Mouse (Mus musculus) liver, embryonic 13.5 days (tissue): ENCODE results near the gene Fdx1l. TPM values are rescaled to one million over a fixed set of nuclear protein-coding genes. Genes with fewer than 3 reads are reported as not detected.
"Not testable (repeated sequence)": the region's sequence is repeated elsewhere in the genome, so short reads cannot be mapped to it uniquely, and the experiment has no call there.

Experiments
- ATAC-seq: fragments of 200-750 bp; cut with Nextera tagmentation; 2 replicates; pipeline ENCODE4 v1.8.0; 2017; ENCODE audit warnings: low read depth, mild to moderate bottlenecking, moderate number of reproducible peaks, moderate library complexity
- DNase-seq: peaks from one replicate; pipeline ENCODE4 v3.0.0; 2022
- H3K27ac ChIP-seq: fragments of 300-500 bp; sonication (generic); 2 replicates; pipeline ENCODE4 v1.5.1; 2015; ENCODE audit warnings: moderate library complexity, mild to moderate bottlenecking, inconsistent platforms
- H3K27me3 ChIP-seq: fragments of 300-500 bp; sonication (generic); 2 replicates; pipeline ENCODE4 v1.6.1; 2015; ENCODE audit warnings: mild to moderate bottlenecking, inconsistent platforms
- H3K36me3 ChIP-seq: fragments of 300-500 bp; sonication (generic); 2 replicates; pipeline ENCODE4 v1.6.1; 2015; ENCODE audit warnings: mild to moderate bottlenecking, inconsistent platforms
- H3K4me1 ChIP-seq: fragments of 300-500 bp; sonication (generic); replicated peaks from 2 replicates; pipeline ENCODE4 v1.6.1; 2015; ENCODE audit warnings: inconsistent platforms
- H3K4me2 ChIP-seq: fragments of 300-500 bp; sonication (generic); 2 replicates; pipeline ENCODE4 v1.6.1; 2015; ENCODE audit warnings: inconsistent platforms, mild to moderate bottlenecking, moderate library complexity
- H3K4me3 ChIP-seq: fragments of 300-500 bp; sonication (generic); replicated peaks from 2 replicates; pipeline ENCODE4 v1.5.1; 2015; ENCODE audit warnings: mild to moderate bottlenecking, inconsistent platforms
- H3K9ac ChIP-seq: fragments of 300-500 bp; sonication (generic); 2 replicates; pipeline ENCODE4 v1.6.1; 2015; ENCODE audit warnings: mild to moderate bottlenecking, inconsistent platforms
- H3K9me3 ChIP-seq: fragments of 300-500 bp; sonication (generic); replicated peaks from 2 replicates; pipeline ENCODE4 v1.6.1; 2016; ENCODE audit warnings: inconsistent platforms
- WGBS: fragments of 180-500 bp; shearing (Covaris S2); methylation state at CpG from one replicate; pipeline ENCODE4 v1.1.7; 2015; ENCODE audit not compliant: insufficient replicate concordance; 5-methylcytosine and 5-hydroxymethylcytosine counted together
- polyA plus RNA-seq: library from polyadenylated mRNA; unstranded; fragments of >200 nt; fragmentation: Nextera tagmentation; extraction: Ambion mirVana; gene quantifications from 2 replicates; pipeline ENCODE4 v1.2.1, GENCODE M21; 2015

Gene Fdx1l
- polyA plus RNA-seq, 1 experiment from 2014 or later = 41.0 TPM

GRCm38 (mm10) chr9:21072641-21073040 is 773 bp downstream of the Fdx1l start:
- Histone ChIP-seq H3K4me3 (peak overlapping the region; percentile 87), H3K27me3 (no peaks in the 10 kb centered on the region), H3K27ac (peak overlapping the region; percentile 62), H3K4me1 (peaks cover 37% of the 10 kb centered on the region), H3K4me2 (peak overlapping the region; percentile 92), H3K9me3 (no peaks in the 10 kb centered on the region), H3K9ac (peak overlapping the region; percentile 84), H3K36me3 (peaks cover 61% of the 10 kb centered on the region)
- DNase-seq (no peak), ATAC-seq (peak; percentile 22)
- WGBS = 3% methylated on average over 4 of the region's 4 CpGs

GRCm38 (mm10) chr9:21067006-21067684 is 6.3 kb downstream of the Fdx1l start, which contains the start of gene Zglp1:
Zglp1 (minus strand) TSS chr9:21067093.
- Histone ChIP-seq H3K36me3 (peaks cover 66% of the 10 kb centered on the region), H3K27me3 (no peaks in the 10 kb centered on the region), H3K9ac (no peak within 1 kb of the TSS), H3K9me3 (no peaks in the 10 kb centered on the region), H3K4me2 (no peak within 1 kb of the TSS), H3K27ac (no peak within 1 kb of the TSS), H3K4me1 (peaks cover 20% of the 10 kb centered on the region), H3K4me3 (no peak within 1 kb of the TSS)
- DNase-seq = no peak
- ATAC-seq = no peak
- WGBS = 81% methylated on average over 27 of the region's 27 CpGs

GRCm38 (mm10) chr9:21062928-21063327 is 10.5 kb downstream of the Fdx1l start:
- Histone ChIP-seq H3K4me3 (no peak overlapping the region), H3K9ac (no peak overlapping the region), H3K9me3 (no peaks in the 10 kb centered on the region), H3K4me1 (peaks cover 5% of the 10 kb centered on the region; the same call in 1 of the 2 replicates), H3K4me2 (no peak overlapping the region), H3K27ac (no peak overlapping the region), H3K36me3 (peaks cover 48% of the 10 kb centered on the region), H3K27me3 (no peaks in the 10 kb centered on the region)
- 81% methylated on average over 2 of the region's 2 CpGs for WGBS
- ATAC-seq (no peak), DNase-seq (no peak)

- no peak overlapping the region for H3K4me2 ChIP-seq
- H3K9me3 ChIP-seq = no peaks in the 10 kb centered on the region
- no peak overlapping the region for H3K27ac ChIP-seq
- no peak for DNase-seq
- peaks cover 15% of the 10 kb centered on the region for H3K27me3 ChIP-seq
- 34% methylated on average over 10 of the region's 10 CpGs for WGBS
- H3K36me3 ChIP-seq = no peaks in the 10 kb centered on the region
- no peak overlapping the region for H3K9ac ChIP-seq
- H3K4me1 ChIP-seq = peaks cover 11% of the 10 kb centered on the region
- peak; percentile 87 for ATAC-seq
- H3K4me3 ChIP-seq = no peak overlapping the region
These were observed 21.8 kb downstream of the Fdx1l start for GRCm38 (mm10) chr9:21051578-21051977.

GRCm38 (mm10) chr9:21045235-21045634 is 28.2 kb downstream of the Fdx1l start:
- H3K27me3 ChIP-seq = no peaks in the 10 kb centered on the region; the same call in 1 of the 2 replicates

GRCm38 (mm10) chr9:21044785-21045184 is 28.6 kb downstream of the Fdx1l start:
- not testable (repeated sequence) for H3K27ac ChIP-seq

More at GRCm38 (mm10) chr9:21045235-21045634, 28.2 kb downstream of the Fdx1l start:
- WGBS = 58% methylated on average over 3 of the region's 3 CpGs
- Histone ChIP-seq H3K36me3 (no peaks in the 10 kb centered on the region), H3K4me3 (no peak overlapping the region), H3K4me1 (peaks cover 21% of the 10 kb centered on the region), H3K9me3 (no peaks in the 10 kb centered on the region), H3K9ac (no peak overlapping the region), H3K27ac (no peak overlapping the region), H3K4me2 (no peak overlapping the region)
- no peak for DNase-seq
- no peak for ATAC-seq

GRCm38 (mm10) chr9:21043563-21043962 is 29.9 kb downstream of the Fdx1l start:
- Histone ChIP-seq H3K9me3 (no peaks in the 10 kb centered on the region), H3K4me1 (peaks cover 37% of the 10 kb centered on the region), H3K27ac (no peak overlapping the region), H3K36me3 (no peaks in the 10 kb centered on the region), H3K9ac (peak overlapping the region; percentile 9; the same call in 1 of the 2 replicates), H3K27me3 (peaks cover 9% of the 10 kb centered on the region), H3K4me2 (no peak overlapping the region), H3K4me3 (no peak overlapping the region)
- ATAC-seq (no peak), DNase-seq (no peak)
- 42% methylated on average over 4 of the region's 4 CpGs for WGBS

More at GRCm38 (mm10) chr9:21044785-21045184, 28.6 kb downstream of the Fdx1l start:
- not testable (repeated sequence) for H3K4me3 ChIP-seq, ATAC-seq, H3K4me2 ChIP-seq, H3K36me3 ChIP-seq, H3K27me3 ChIP-seq, H3K9me3 ChIP-seq, H3K9ac ChIP-seq, DNase-seq
- WGBS = 57% methylated on average over 1 of the region's 1 CpGs
- peaks cover 25% of the 10 kb centered on the region for H3K4me1 ChIP-seq

- no peak for DNase-seq
These were observed 32.1 kb downstream of the Fdx1l start for GRCm38 (mm10) chr9:21041308-21041707.

GRCm38 (mm10) chr9:21039779-21040178 is 33.6 kb downstream of the Fdx1l start:
- H3K4me2 ChIP-seq = peak overlapping the region; percentile 19
- peak overlapping the region; percentile 11; the same call in 1 of the 2 replicates for H3K9ac ChIP-seq
- peak; percentile 83 for ATAC-seq
- DNase-seq = no peak
- no peaks in the 10 kb centered on the region for H3K9me3 ChIP-seq
- H3K4me3 ChIP-seq = no peak overlapping the region
- 31% methylated on average over 3 of the region's 3 CpGs for WGBS
- peaks cover 66% of the 10 kb centered on the region for H3K4me1 ChIP-seq
- peaks cover 47% of the 10 kb centered on the region for H3K27me3 ChIP-seq
- H3K36me3 ChIP-seq = no peaks in the 10 kb centered on the region
- peak overlapping the region; percentile 50 for H3K27ac ChIP-seq

More at GRCm38 (mm10) chr9:21041308-21041707, 32.1 kb downstream of the Fdx1l start:
- no peak overlapping the region for H3K27ac ChIP-seq
- H3K36me3 ChIP-seq = no peaks in the 10 kb centered on the region
- H3K27me3 ChIP-seq = peaks cover 32% of the 10 kb centered on the region
- no peak for ATAC-seq
- H3K4me2 ChIP-seq = no peak overlapping the region
- no peaks in the 10 kb centered on the region for H3K9me3 ChIP-seq
- no peak overlapping the region for H3K9ac ChIP-seq
- no peak overlapping the region for H3K4me3 ChIP-seq
- H3K4me1 ChIP-seq = peaks cover 55% of the 10 kb centered on the region
- 32% methylated on average over 4 of the region's 4 CpGs for WGBS

- Histone ChIP-seq H3K27me3 (peaks cover 70% of the 10 kb centered on the region), H3K27ac (no peak overlapping the region), H3K9ac (0 out of 2 replicates have a peak overlapping the region, but pooled peaks have one; percentile 17), H3K4me1 (peaks cover 80% of the 10 kb centered on the region), H3K36me3 (no peaks in the 10 kb centered on the region), H3K4me2 (peak overlapping the region; percentile 55), H3K4me3 (peak overlapping the region; percentile 38), H3K9me3 (no peaks in the 10 kb centered on the region)
- WGBS = 5% methylated on average over 31 of the region's 31 CpGs
- DNase-seq = no peak
- no peak for ATAC-seq
These were observed 35.9 kb downstream of the Fdx1l start for GRCm38 (mm10) chr9:21037481-21037891.

- Histone ChIP-seq H3K4me1 (peaks cover 86% of the 10 kb centered on the region), H3K36me3 (no peaks in the 10 kb centered on the region), H3K9me3 (no peaks in the 10 kb centered on the region), H3K4me3 (0 out of 2 replicates have a peak overlapping the region, but pooled peaks have one; percentile 8), H3K27me3 (peaks cover 78% of the 10 kb centered on the region), H3K27ac (no peak overlapping the region), H3K9ac (no peak overlapping the region), H3K4me2 (no peak overlapping the region; the same call in 1 of the 2 replicates)
- DNase-seq = no peak
- 4% methylated on average over 22 of the region's 22 CpGs for WGBS
- ATAC-seq = no peak
These were observed 36.7 kb downstream of the Fdx1l start for GRCm38 (mm10) chr9:21036666-21037065.
